Mouse (Mus musculus) liver, postnatal 0 days (tissue): ENCODE measurements around the gene Zfr. TPM values are rescaled to one million over a fixed set of nuclear protein-coding genes. Genes with fewer than 3 reads are reported as not detected.

ENCODE experiments used
- ATAC-seq: fragments of 200-750 bp; cut with Nextera tagmentation; 2 replicates; pipeline ENCODE4 v1.8.0; 2017; ENCODE audit warnings: mild to moderate bottlenecking, moderate library complexity
- DNase-seq: peaks from one replicate; pipeline ENCODE4 v3.0.0-alpha.2; 2016
- H3K27ac ChIP-seq: fragments of 300-500 bp; sonication (generic); 2 replicates; pipeline ENCODE4 v1.5.1; 2014; ENCODE audit warnings: antibody characterized with exemption, moderate library complexity, mild to moderate bottlenecking, low read depth
- H3K27me3 ChIP-seq: fragments of 300-500 bp; sonication (generic); 2 replicates; pipeline ENCODE4 v1.6.1; 2014; ENCODE audit warnings: low read length, control low read depth, mixed read lengths; ENCODE audit not compliant: insufficient read depth
- H3K36me3 ChIP-seq: fragments of 300-500 bp; sonication (generic); replicated peaks from 2 replicates; pipeline ENCODE4 v1.6.1; 2014; ENCODE audit warnings: mild to moderate bottlenecking, control low read depth, low read length, moderate library complexity, mixed read lengths; ENCODE audit not compliant: insufficient read depth
- H3K4me1 ChIP-seq: fragments of 300-500 bp; sonication (generic); 2 replicates; pipeline ENCODE4 v1.6.1; 2014; ENCODE audit warnings: antibody characterized with exemption, mild to moderate bottlenecking, control low read depth; ENCODE audit not compliant: insufficient read depth
- H3K4me2 ChIP-seq: fragments of 300-500 bp; sonication (generic); 2 replicates; pipeline ENCODE4 v1.6.1; 2014; ENCODE audit warnings: low read depth, mild to moderate bottlenecking, low read length, moderate library complexity, mixed read lengths
- H3K4me3 ChIP-seq: fragments of 300-500 bp; sonication (generic); 2 replicates; pipeline ENCODE4 v1.5.1; 2014; ENCODE audit warnings: low read depth, low read length
- H3K9ac ChIP-seq: fragments of 300-500 bp; sonication (generic); replicated peaks from 2 replicates; pipeline ENCODE4 v1.6.1; 2014; ENCODE audit warnings: mild to moderate bottlenecking, moderate library complexity
- H3K9me3 ChIP-seq: fragments of 300-500 bp; sonication (generic); 2 replicates; pipeline ENCODE4 v1.6.1; 2016; ENCODE audit warnings: mild to moderate bottlenecking, control low read depth, low read length, mixed read lengths
- CTCF ChIP-seq: sonication (generic); IDR thresholded peaks from 2 replicates; pipeline ENCODE4 v1.5.1; 2016; ENCODE audit warnings: antibody characterized with exemption, low read depth
- EP300 ChIP-seq: IDR thresholded peaks from 2 replicates; pipeline ENCODE4 v1.6.1; 2016; ENCODE audit warnings: antibody characterized with exemption, low read depth, mild to moderate bottlenecking
- WGBS: fragments of 180-500 bp; shearing (Covaris S2); extraction: QIAGEN DNeasy Blood & Tissue Kit; methylation state at CpG from one replicate; pipeline ENCODE4 v1.1.7; 2014; ENCODE audit not compliant: insufficient replicate concordance; 5-methylcytosine and 5-hydroxymethylcytosine counted together
- polyA plus RNA-seq: library from polyadenylated mRNA; unstranded; fragments of >200 nt; fragmentation: Nextera tagmentation; extraction: Ambion mirVana; gene quantifications from 2 replicates; pipeline ENCODE4 v1.2.1, GENCODE M21; 2015

The Zfr gene
- polyA plus RNA-seq, 1 experiment from 2014 or later, result 33.5 TPM

GRCm38 (mm10) chr15:12223393-12223792 lies 105.8 kb downstream of the Zfr start:
- H3K9me3 ChIP-seq, result no peaks in the 10 kb centered on the region
- no peak overlapping the region for H3K9ac ChIP-seq
- H3K4me3 ChIP-seq, result no peak overlapping the region
- no peak overlapping the region for H3K27ac ChIP-seq
- TF ChIP-seq EP300 (no peak), CTCF (no peak)
- DNase-seq (no peak), ATAC-seq (no peak)
- no peaks in the 10 kb centered on the region for H3K27me3 ChIP-seq
- WGBS, result 86% methylated on average over 6 of the region's 6 CpGs
- no peak overlapping the region for H3K4me2 ChIP-seq
- peaks cover 40% of the 10 kb centered on the region for H3K4me1 ChIP-seq
- H3K36me3 ChIP-seq, result no peaks in the 10 kb centered on the region

- ATAC-seq (peak; percentile 29; the same call in 1 of the 2 replicates), DNase-seq (no peak)
- Histone ChIP-seq H3K9ac (no peak overlapping the region), H3K4me1 (peaks cover 37% of the 10 kb centered on the region), H3K27ac (no peak overlapping the region), H3K27me3 (no peaks in the 10 kb centered on the region), H3K4me2 (no peak overlapping the region), H3K36me3 (no peaks in the 10 kb centered on the region), H3K4me3 (no peak overlapping the region), H3K9me3 (no peaks in the 10 kb centered on the region)
- TF ChIP-seq CTCF, result no peak
- TF ChIP-seq EP300, result no peak
- WGBS, result 87% methylated on average over 2 of the region's 2 CpGs
These were observed 106.6 kb downstream of the Zfr start for GRCm38 (mm10) chr15:12224239-12224638.

- Histone ChIP-seq H3K27me3 (no peaks in the 10 kb centered on the region), H3K4me1 (peaks cover 43% of the 10 kb centered on the region), H3K4me3 (no peak overlapping the region), H3K9me3 (no peaks in the 10 kb centered on the region), H3K9ac (no peak overlapping the region), H3K4me2 (no peak overlapping the region), H3K36me3 (no peaks in the 10 kb centered on the region), H3K27ac (no peak overlapping the region)
- 31% methylated on average over 4 of the region's 4 CpGs for WGBS
- DNase-seq (no peak), ATAC-seq (no peak)
- TF ChIP-seq CTCF, result no peak
- TF ChIP-seq EP300, result no peak
These were observed 107.4 kb downstream of the Zfr start for GRCm38 (mm10) chr15:12225062-12225461.

- Histone ChIP-seq H3K27me3 (no peaks in the 10 kb centered on the region), H3K4me3 (no peak overlapping the region), H3K4me1 (peaks cover 48% of the 10 kb centered on the region), H3K9ac (no peak overlapping the region), H3K36me3 (peaks cover 4% of the 10 kb centered on the region; the same call in 1 of the 2 replicates), H3K27ac (no peak overlapping the region), H3K9me3 (no peaks in the 10 kb centered on the region), H3K4me2 (no peak overlapping the region)
- TF ChIP-seq CTCF (no peak), EP300 (no peak)
- ATAC-seq, result no peak
- 82% methylated on average over 15 of the region's 15 CpGs for WGBS
- no peak for DNase-seq
These were observed 109.3 kb downstream of the Zfr start for GRCm38 (mm10) chr15:12226908-12227307.

- H3K4me1 ChIP-seq, result peaks cover 50% of the 10 kb centered on the region
- DNase-seq (no peak), ATAC-seq (no peak)
- no peaks in the 10 kb centered on the region for H3K9me3 ChIP-seq
- 47% methylated on average over 4 of the region's 4 CpGs for WGBS
- H3K27me3 ChIP-seq, result no peaks in the 10 kb centered on the region
- H3K4me2 ChIP-seq, result no peak overlapping the region
- H3K36me3 ChIP-seq, result peaks cover 4% of the 10 kb centered on the region; the same call in 1 of the 2 replicates
- no peak overlapping the region for H3K27ac ChIP-seq
- no peak overlapping the region for H3K4me3 ChIP-seq
- no peak overlapping the region for H3K9ac ChIP-seq
- TF ChIP-seq CTCF (no peak), EP300 (no peak)
These were observed 109.7 kb downstream of the Zfr start for GRCm38 (mm10) chr15:12227355-12227754.

- WGBS, result 52% methylated on average over 10 of the region's 10 CpGs
These were observed 112.1 kb downstream of the Zfr start for GRCm38 (mm10) chr15:12229603-12230242.

More at GRCm38 (mm10) chr15:12229603-12230242, 112.1 kb downstream of the Zfr start:
- H3K4me2 ChIP-seq, result 0 out of 2 replicates have a peak overlapping the region, but pooled peaks have one; percentile 16
- peaks cover 46% of the 10 kb centered on the region for H3K4me1 ChIP-seq
- no peak overlapping the region for H3K4me3 ChIP-seq
- no peak for TF ChIP-seq EP300
- no peak for TF ChIP-seq CTCF
- no peak overlapping the region for H3K9ac ChIP-seq
- no peaks in the 10 kb centered on the region for H3K9me3 ChIP-seq
- peaks cover 22% of the 10 kb centered on the region for H3K36me3 ChIP-seq
- peak overlapping the region; percentile 73 for H3K27ac ChIP-seq
- no peaks in the 10 kb centered on the region for H3K27me3 ChIP-seq
- DNase-seq, result no peak
- peak; percentile 76 for ATAC-seq
